Mouse (Mus musculus) ES-E14 (cell line): ENCODE results near the gene Pnpt1. TPM values are rescaled to one million over a fixed set of nuclear protein-coding genes. Genes with fewer than 3 reads are reported as not detected.
A peak's percentile ranks its signal among the peaks of the same experiment; 100 is the strongest.

Experiments used
- DNase-seq: peaks from one replicate; pipeline ENCODE4 v3.0.0-alpha.2; 2013; ENCODE audit warnings: low read depth, low spot score
- H3K27ac ChIP-seq: 2 replicates; pipeline ENCODE4 v1.5.1; 2012; ENCODE audit warnings: low read depth, mild to moderate bottlenecking, low read length, moderate library complexity, mixed read lengths; ENCODE audit not compliant: poor library complexity, insufficient read depth, severe bottlenecking
- H3K36me3 ChIP-seq: 2 replicates; pipeline ENCODE4 v1.6.1; 2012; ENCODE audit warnings: mild to moderate bottlenecking, low read length, moderate library complexity, mixed read lengths; ENCODE audit not compliant: control insufficient read depth, poor library complexity, insufficient read depth, severe bottlenecking
- H3K4me1 ChIP-seq, 2 experiments: fragments of 150-350 bp in 1 of 2; sonication (generic) in 1 of 2; 2 replicates each; pipeline ENCODE4 v1.6.1; 2012; ENCODE audit warnings: low read length in 2 of 2, mild to moderate bottlenecking in 1 of 2, mixed read lengths in 1 of 2; ENCODE audit not compliant: control insufficient read depth in 2 of 2, insufficient read depth in 2 of 2, poor library complexity in 1 of 2
- H3K4me3 ChIP-seq, 2 experiments: fragments of 150-350 bp in 1 of 2; sonication (generic) in 1 of 2; 2 replicates each; pipeline ENCODE4 v1.5.1; 2012; ENCODE audit warnings: low read length in 2 of 2, low read depth in 1 of 2, mild to moderate bottlenecking in 1 of 2, mixed read lengths in 1 of 2; ENCODE audit not compliant: insufficient read depth in 1 of 2, poor library complexity in 1 of 2, severe bottlenecking in 1 of 2
- H3K9ac ChIP-seq: 2 replicates; pipeline ENCODE4 v1.6.1; 2012; ENCODE audit warnings: low read depth, mild to moderate bottlenecking, low read length, mixed read lengths; ENCODE audit not compliant: poor library complexity, insufficient read depth, severe bottlenecking
- H3K9me3 ChIP-seq: fragments of 150-350 bp; sonication (generic); 2 replicates; pipeline ENCODE4 v1.6.1; 2012; ENCODE audit warnings: low read depth, mild to moderate bottlenecking, low read length; ENCODE audit not compliant: control insufficient read depth, insufficient read depth
- CHD2 ChIP-seq: IDR thresholded peaks from 2 replicates; pipeline ENCODE4 v1.6.1; 2014; ENCODE audit warnings: mild to moderate bottlenecking, low read depth, low read length, inconsistent platforms
- HCFC1 ChIP-seq: IDR thresholded peaks from 2 replicates; pipeline ENCODE4 v1.6.1; 2012; ENCODE audit warnings: low read length, inconsistent platforms, borderline replicate concordance; ENCODE audit not compliant: insufficient read depth
- MAFK ChIP-seq: IDR thresholded peaks from 2 replicates; pipeline ENCODE4 v1.6.1; 2014; ENCODE audit warnings: mild to moderate bottlenecking, low read depth, low read length, inconsistent platforms; ENCODE audit not compliant: insufficient read depth
- ZC3H11A ChIP-seq: IDR thresholded peaks from 2 replicates; pipeline ENCODE4 v1.6.1; 2012; ENCODE audit warnings: low read depth, mild to moderate bottlenecking, inconsistent platforms, low read length, borderline replicate concordance
- ZNF384 ChIP-seq: IDR thresholded peaks from 2 replicates; pipeline ENCODE4 v1.6.1; 2012; ENCODE audit warnings: low read depth, low read length, inconsistent platforms
- in situ Hi-C, 2 experiments: fragments of 600-800 bp; cut with MboI; formaldehyde crosslinking; loops; one replicate each; pipeline ENCODE4 v1.15.1; 2025; ENCODE audit warnings: low sequenced_read_pairs in 2 of 2, inconsistent platforms in 1 of 2; ENCODE audit not compliant: unreplicated experiment in 2 of 2
- total RNA-seq: library from RNA; depleted of rRNA; stranded (reverse); fragments of 300-350 nt; gene quantifications from 2 replicates; pipeline ENCODE4 v1.2.3, GENCODE M21; 2012; rRNA removed

Pnpt1 gene
- total RNA-seq = 74.2 and 88.5 TPM in 2 replicates

- no peaks in the 10 kb centered on the region for H3K9me3 ChIP-seq
- peak; percentile 54; the same call in 1 of the 2 replicates for TF ChIP-seq HCFC1
- TF ChIP-seq MAFK = no peak
- TF ChIP-seq ZNF384 = 0 out of 2 replicates have a peak, but pooled peaks have one; percentile 9
- TF ChIP-seq ZC3H11A = no peak
- TF ChIP-seq CHD2 = no peak
- in situ Hi-C loops = no loop called here
- peak within 1 kb of the TSS; percentile 78 to 92 for H3K4me3 ChIP-seq
- H3K36me3 ChIP-seq = peaks cover 2% of the 10 kb centered on the region; the same call in 1 of the 2 replicates
- DNase-seq = peak; percentile 86
- peak within 1 kb of the TSS; percentile 87 for H3K9ac ChIP-seq
- no peaks in the 10 kb centered on the region for H3K4me1 ChIP-seq
- 0 out of 2 replicates have a peak within 1 kb of the TSS, but pooled peaks have one; percentile 15 for H3K27ac ChIP-seq
Observed at GRCm38 (mm10) chr11:29130385-29131355, at the start of gene Pnpt1. TSS of gene Pnpt1 (plus strand) at chr11:29130744.

GRCm38 (mm10) chr11:29092403-29092802 is 38.1 kb upstream of the Pnpt1 start:
- no peaks in the 10 kb centered on the region for H3K9me3 ChIP-seq
- H3K27ac ChIP-seq = no peak overlapping the region
- H3K4me1 ChIP-seq = no peaks in the 10 kb centered on the region
- no peak overlapping the region for H3K9ac ChIP-seq
- no peak for DNase-seq
- no peak for TF ChIP-seq HCFC1
- TF ChIP-seq ZC3H11A = no peak
- no peak for TF ChIP-seq ZNF384
- H3K36me3 ChIP-seq = no peaks in the 10 kb centered on the region
- H3K4me3 ChIP-seq = no peak overlapping the region
- in situ Hi-C loops = no loop called here

- Histone ChIP-seq H3K9ac (no peak overlapping the region), H3K4me3 (no peak overlapping the region), H3K36me3 (no peaks in the 10 kb centered on the region), H3K4me1 (no peaks in the 10 kb centered on the region), H3K27ac (no peak overlapping the region), H3K9me3 (no peaks in the 10 kb centered on the region)
- TF ChIP-seq HCFC1 (no peak), ZC3H11A (no peak), ZNF384 (no peak), MAFK (no peak), CHD2 (no peak)
- DNase-seq = no peak
- in situ Hi-C loops = no loop called here
Observed at GRCm38 (mm10) chr11:29098926-29099325, 31.6 kb upstream of the Pnpt1 start.

- TF ChIP-seq MAFK = no peak
- no peak for TF ChIP-seq ZNF384
- TF ChIP-seq ZC3H11A = no peak
- no peak for TF ChIP-seq CHD2
- no peak for TF ChIP-seq HCFC1
- Histone ChIP-seq H3K9me3 (no peaks in the 10 kb centered on the region), H3K4me3 (peak overlapping the region; percentile 78 to 92; a peak in 3 of 4 replicates), H3K27ac (no peak overlapping the region), H3K4me1 (no peaks in the 10 kb centered on the region), H3K36me3 (peaks cover 2% of the 10 kb centered on the region; the same call in 1 of the 2 replicates), H3K9ac (no peak overlapping the region)
- in situ Hi-C loops = no loop called here
- DNase-seq = peak; percentile 4
Observed at GRCm38 (mm10) chr11:29129862-29130384, 621 bp upstream of the Pnpt1 start.
